Comparison of ENCODE assay signal across 22 mouse cellular contexts in the genomic region with DNA sequence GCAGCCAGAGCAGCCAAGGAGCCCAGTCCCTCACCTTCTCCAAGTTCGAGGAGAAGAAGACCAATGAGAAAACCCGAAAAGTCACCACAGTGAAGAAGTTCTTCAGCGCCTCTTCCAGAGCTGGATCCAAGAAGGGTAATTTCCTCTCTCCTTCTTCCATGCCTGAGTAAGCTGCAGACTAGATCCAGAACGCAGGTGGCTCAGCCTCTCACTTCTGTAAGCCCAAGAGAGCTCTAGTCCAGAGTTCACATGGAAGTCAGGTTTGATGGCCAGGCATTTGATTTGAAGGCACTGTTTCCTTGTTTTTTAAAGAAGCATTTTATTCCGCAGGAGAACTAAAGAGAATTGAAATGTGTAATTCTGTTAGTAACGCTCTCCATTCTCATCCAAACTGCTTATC.
"Had no signal": no experiment of that assay in that cellular context is flagged by ENCODE, and none has a peak within 500 bp of the region (broad histone marks: within the 10 kb centered on the region; RNA-seq: fewer than 3 reads in every experiment).

No protein-coding gene starts in this region.

- H3K9me3 ChIP-seq: limb, embryonic 10.5 days; limb, embryonic 13.5 days; liver, embryonic 15.5 days; megakaryocyte, embryonic 14.5 days; midbrain, embryonic 10.5 days; midbrain, embryonic 13.5 days; neural tube, embryonic 13.5 days; stomach, embryonic 15.5 days had no signal

- ATAC-seq: intestine, postnatal 0 days; midbrain, embryonic 13.5 days; midbrain, embryonic 16.5 days had no signal

- H3K27ac ChIP-seq: layer of hippocampus, adult 2 months; limb, embryonic 10.5 days; limb, embryonic 13.5 days; liver, embryonic 15.5 days; midbrain, embryonic 10.5 days; midbrain, embryonic 13.5 days; neural tube, embryonic 13.5 days; stomach, embryonic 15.5 days had no signal

- H3K27me3 ChIP-seq: limb, embryonic 13.5 days; liver, embryonic 15.5 days; megakaryocyte, embryonic 14.5 days; midbrain, embryonic 13.5 days; neural tube, embryonic 13.5 days; stomach, embryonic 15.5 days had no signal

- H3K9ac ChIP-seq: limb, embryonic 13.5 days; liver, embryonic 15.5 days; lung, embryonic 14.5 days; midbrain, embryonic 13.5 days; neural tube, embryonic 13.5 days; stomach, embryonic 15.5 days had no signal

- DNase-seq: layer of hippocampus, adult 9-11 months; lung, embryonic 14.5 days; lung, postnatal 10 days; lung, postnatal 36 days; retina, postnatal 1 day; right cerebral cortex, postnatal 25 days; spleen, adult 18-20 months; thymus, adult 18-20 months; thymus, postnatal 36 days had no signal

- H3K4me2 ChIP-seq: limb, embryonic 13.5 days; liver, embryonic 11.5 days; liver, embryonic 15.5 days; lung, embryonic 14.5 days; midbrain, embryonic 13.5 days; neural tube, embryonic 13.5 days; stomach, embryonic 15.5 days had no signal

- H3K4me1 ChIP-seq: limb, embryonic 10.5 days; limb, embryonic 13.5 days had no signal

- H3K4me3 ChIP-seq: layer of hippocampus, adult 2 months; limb, embryonic 10.5 days; limb, embryonic 13.5 days; liver, embryonic 15.5 days; megakaryocyte, embryonic 14.5 days; midbrain, embryonic 10.5 days; midbrain, embryonic 13.5 days; myocyte; neural tube, embryonic 13.5 days; stomach, embryonic 15.5 days had no signal
